Mouse (Mus musculus) ES-E14 (cell line): ENCODE data around the gene Ust. TPM values are rescaled to one million over a fixed set of nuclear protein-coding genes. Genes with fewer than 3 reads are reported as not detected.

ENCODE experiments used
- DNase-seq: peaks from one replicate; pipeline ENCODE4 v3.0.0-alpha.2; 2013; ENCODE audit warnings: low read depth, low spot score
- H3K27ac ChIP-seq: 2 replicates; pipeline ENCODE4 v1.5.1; 2012; ENCODE audit warnings: low read depth, mild to moderate bottlenecking, low read length, moderate library complexity, mixed read lengths; ENCODE audit not compliant: poor library complexity, insufficient read depth, severe bottlenecking
- H3K36me3 ChIP-seq: 2 replicates; pipeline ENCODE4 v1.6.1; 2012; ENCODE audit warnings: mild to moderate bottlenecking, low read length, moderate library complexity, mixed read lengths; ENCODE audit not compliant: control insufficient read depth, poor library complexity, insufficient read depth, severe bottlenecking
- H3K4me1 ChIP-seq, 2 experiments: fragments of 150-350 bp in 1 of 2; sonication (generic) in 1 of 2; 2 replicates each; pipeline ENCODE4 v1.6.1; 2012; ENCODE audit warnings: low read length in 2 of 2, mild to moderate bottlenecking in 1 of 2, mixed read lengths in 1 of 2; ENCODE audit not compliant: control insufficient read depth in 2 of 2, insufficient read depth in 2 of 2, poor library complexity in 1 of 2
- H3K4me3 ChIP-seq, 2 experiments: fragments of 150-350 bp in 1 of 2; sonication (generic) in 1 of 2; 2 replicates each; pipeline ENCODE4 v1.5.1; 2012; ENCODE audit warnings: low read length in 2 of 2, low read depth in 1 of 2, mild to moderate bottlenecking in 1 of 2, mixed read lengths in 1 of 2; ENCODE audit not compliant: insufficient read depth in 1 of 2, poor library complexity in 1 of 2, severe bottlenecking in 1 of 2
- H3K9ac ChIP-seq: 2 replicates; pipeline ENCODE4 v1.6.1; 2012; ENCODE audit warnings: low read depth, mild to moderate bottlenecking, low read length, mixed read lengths; ENCODE audit not compliant: poor library complexity, insufficient read depth, severe bottlenecking
- H3K9me3 ChIP-seq: fragments of 150-350 bp; sonication (generic); 2 replicates; pipeline ENCODE4 v1.6.1; 2012; ENCODE audit warnings: low read depth, mild to moderate bottlenecking, low read length; ENCODE audit not compliant: control insufficient read depth, insufficient read depth
- CHD2 ChIP-seq: IDR thresholded peaks from 2 replicates; pipeline ENCODE4 v1.6.1; 2014; ENCODE audit warnings: mild to moderate bottlenecking, low read depth, low read length, inconsistent platforms
- HCFC1 ChIP-seq: IDR thresholded peaks from 2 replicates; pipeline ENCODE4 v1.6.1; 2012; ENCODE audit warnings: low read length, inconsistent platforms, borderline replicate concordance; ENCODE audit not compliant: insufficient read depth
- MAFK ChIP-seq: IDR thresholded peaks from 2 replicates; pipeline ENCODE4 v1.6.1; 2014; ENCODE audit warnings: mild to moderate bottlenecking, low read depth, low read length, inconsistent platforms; ENCODE audit not compliant: insufficient read depth
- ZC3H11A ChIP-seq: IDR thresholded peaks from 2 replicates; pipeline ENCODE4 v1.6.1; 2012; ENCODE audit warnings: low read depth, mild to moderate bottlenecking, inconsistent platforms, low read length, borderline replicate concordance
- ZNF384 ChIP-seq: IDR thresholded peaks from 2 replicates; pipeline ENCODE4 v1.6.1; 2012; ENCODE audit warnings: low read depth, low read length, inconsistent platforms
- in situ Hi-C, 2 experiments: fragments of 600-800 bp; cut with MboI; formaldehyde crosslinking; loops; one replicate each; pipeline ENCODE4 v1.15.1; 2025; ENCODE audit warnings: low sequenced_read_pairs in 2 of 2, inconsistent platforms in 1 of 2; ENCODE audit not compliant: unreplicated experiment in 2 of 2
- total RNA-seq: library from RNA; depleted of rRNA; stranded (reverse); fragments of 300-350 nt; gene quantifications from 2 replicates; pipeline ENCODE4 v1.2.3, GENCODE M21; 2012

Gene Ust
- total RNA-seq, 1 experiment: 4.9 TPM

GRCm38 (mm10) chr10:8479779-8480178 lies 38.8 kb downstream of the Ust start:
- Histone ChIP-seq H3K9me3 (no peaks in the 10 kb centered on the region), H3K27ac (no peak overlapping the region), H3K9ac (no peak overlapping the region), H3K4me3 (no peak overlapping the region), H3K4me1 (no peaks in the 10 kb centered on the region), H3K36me3 (no peaks in the 10 kb centered on the region)
- TF ChIP-seq ZNF384 (no peak), CHD2 (no peak)
- in situ Hi-C loops: no loop called here
- DNase-seq: no peak

GRCm38 (mm10) chr10:8477936-8478335 lies 40.7 kb downstream of the Ust start:
- Histone ChIP-seq H3K4me3 (no peak overlapping the region), H3K9me3 (no peaks in the 10 kb centered on the region), H3K4me1 (no peaks in the 10 kb centered on the region), H3K27ac (no peak overlapping the region), H3K36me3 (no peaks in the 10 kb centered on the region), H3K9ac (no peak overlapping the region)
- in situ Hi-C loops: no loop called here
- TF ChIP-seq ZNF384: no peak
- no peak for TF ChIP-seq MAFK
- no peak for TF ChIP-seq ZC3H11A
- no peak for TF ChIP-seq CHD2
- TF ChIP-seq HCFC1: no peak
- no peak for DNase-seq

- no peak for TF ChIP-seq HCFC1
- TF ChIP-seq CHD2: no peak
- no peak for TF ChIP-seq ZNF384
- TF ChIP-seq ZC3H11A: no peak
- TF ChIP-seq MAFK: no peak
- in situ Hi-C loops: no loop called here
- Histone ChIP-seq H3K36me3 (no peaks in the 10 kb centered on the region), H3K4me1 (no peaks in the 10 kb centered on the region), H3K9ac (no peak overlapping the region), H3K9me3 (no peaks in the 10 kb centered on the region), H3K4me3 (no peak overlapping the region), H3K27ac (no peak overlapping the region)
- no peak for DNase-seq
Observed at GRCm38 (mm10) chr10:8471995-8472394, 46.6 kb downstream of the Ust start.

DNA sequence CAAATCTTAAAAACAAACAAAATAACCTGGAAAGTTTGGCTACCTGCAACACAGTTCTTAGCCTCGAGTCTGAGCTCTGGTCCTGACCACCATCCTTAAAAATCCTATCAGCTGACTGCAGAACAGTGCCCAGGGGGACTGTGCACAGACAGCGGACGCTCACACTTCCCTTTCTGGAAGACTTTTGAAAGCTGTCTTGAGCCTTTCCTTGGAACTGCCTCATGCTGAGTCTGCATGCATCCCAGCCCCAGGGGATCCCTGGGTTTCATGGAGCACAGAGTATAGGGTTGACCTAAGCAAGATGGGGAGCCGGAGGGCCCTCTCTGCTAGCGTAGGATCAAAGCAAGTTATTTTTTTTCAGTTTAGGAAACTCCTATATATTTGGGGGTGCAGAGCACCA lies 47.6 kb downstream of the Ust start:
- no peaks in the 10 kb centered on the region for H3K4me1 ChIP-seq
- no peak for DNase-seq
- no peak overlapping the region for H3K27ac ChIP-seq
- no peaks in the 10 kb centered on the region for H3K9me3 ChIP-seq
- TF ChIP-seq HCFC1 (no peak), CHD2 (no peak), MAFK (no peak), ZNF384 (no peak), ZC3H11A (no peak)
- no peak overlapping the region for H3K9ac ChIP-seq
- H3K4me3 ChIP-seq: no peak overlapping the region
- no peaks in the 10 kb centered on the region for H3K36me3 ChIP-seq
- in situ Hi-C loops: no loop called here

DNA sequence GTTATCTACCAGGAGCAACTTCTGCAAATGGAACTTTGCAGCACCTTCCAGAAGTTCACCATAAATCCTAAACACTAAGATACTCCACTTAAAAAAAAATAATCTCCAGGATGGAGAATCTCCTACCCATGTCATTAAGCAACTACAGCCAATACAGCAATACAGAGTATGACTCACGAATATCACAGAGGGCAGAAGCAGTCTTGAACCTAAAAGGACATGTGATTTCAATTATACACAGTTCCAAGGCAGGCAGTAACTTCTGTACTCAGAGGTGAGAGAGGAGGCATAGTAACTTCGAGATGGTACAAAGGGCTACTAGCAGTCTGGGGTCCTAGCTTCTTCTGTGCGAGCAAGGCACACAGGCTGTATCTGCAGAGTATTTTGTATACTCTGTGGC lies 49.1 kb downstream of the Ust start:
- no peaks in the 10 kb centered on the region for H3K4me1 ChIP-seq
- in situ Hi-C loops: no loop called here
- no peak overlapping the region for H3K9ac ChIP-seq
- no peaks in the 10 kb centered on the region for H3K9me3 ChIP-seq
- DNase-seq: no peak
- H3K4me3 ChIP-seq: no peak overlapping the region
- H3K36me3 ChIP-seq: no peaks in the 10 kb centered on the region
- H3K27ac ChIP-seq: no peak overlapping the region
- TF ChIP-seq HCFC1 (no peak), ZNF384 (no peak), CHD2 (no peak)
